Mouse (Mus musculus): ENCODE results near the gene Zcchc9.
"Not testable (repeated sequence)": the region's sequence is repeated elsewhere in the genome, so short reads cannot be mapped to it uniquely, and the experiment has no call there.

Zcchc9 gene

GRCm38 (mm10) chr13:91807155-91807839, at the start of gene Zcchc9:
Zcchc9 (minus strand) TSS chr13:91807705.
- DNase-seq, result peak; percentile 93

- DNase-seq, result no peak
Observed at GRCm38 (mm10) chr13:91854412-91854811, 46.9 kb upstream of the Zcchc9 start.

- DNase-seq, result no peak
Observed at GRCm38 (mm10) chr13:91827876-91828275, 20.4 kb upstream of the Zcchc9 start.

GRCm38 (mm10) chr13:91826066-91826465, 18.6 kb upstream of the Zcchc9 start:
- DNase-seq, result no peak

GRCm38 (mm10) chr13:91824845-91825550, 17.5 kb upstream of the Zcchc9 start:
- DNase-seq, result peak; percentile 43

- DNase-seq, result no peak
Observed at GRCm38 (mm10) chr13:91823735-91824134, 16.2 kb upstream of the Zcchc9 start.

GRCm38 (mm10) chr13:91814670-91815069, 7.2 kb upstream of the Zcchc9 start:
- no peak for DNase-seq

GRCm38 (mm10) chr13:91809476-91809875, 2.0 kb upstream of the Zcchc9 start:
- no peak for DNase-seq

GRCm38 (mm10) chr13:91807874-91808575, 520 bp upstream of the Zcchc9 start:
- DNase-seq, result peak; percentile 15

- DNase-seq, result no peak
Observed at GRCm38 (mm10) chr13:91801726-91802125, 5.8 kb downstream of the Zcchc9 start.

GRCm38 (mm10) chr13:91797442-91797841, 10.1 kb downstream of the Zcchc9 start:
- DNase-seq, result no peak

GRCm38 (mm10) chr13:91796916-91797315, 10.6 kb downstream of the Zcchc9 start:
- DNase-seq, result no peak

GRCm38 (mm10) chr13:91796003-91796402, 11.5 kb downstream of the Zcchc9 start:
- DNase-seq, result no peak

- DNase-seq, result no peak
Observed at GRCm38 (mm10) chr13:91795593-91795992, 11.9 kb downstream of the Zcchc9 start.

GRCm38 (mm10) chr13:91794926-91795436, 12.5 kb downstream of the Zcchc9 start:
- no peak for DNase-seq

GRCm38 (mm10) chr13:91792035-91792434, 15.5 kb downstream of the Zcchc9 start:
- DNase-seq, result no peak

GRCm38 (mm10) chr13:91779892-91780291, 27.6 kb downstream of the Zcchc9 start:
- DNase-seq, result no peak

- no peak for DNase-seq
Observed at GRCm38 (mm10) chr13:91778092-91778491, 29.4 kb downstream of the Zcchc9 start.

- DNase-seq, result no peak
Observed at GRCm38 (mm10) chr13:91768683-91769651, 38.5 kb downstream of the Zcchc9 start.

GRCm38 (mm10) chr13:91765627-91766026, 41.9 kb downstream of the Zcchc9 start:
- DNase-seq, result no peak

- DNase-seq, result not testable (repeated sequence)
Observed at GRCm38 (mm10) chr13:91763654-91764053, 43.9 kb downstream of the Zcchc9 start.
